Mouse (Mus musculus) ES-E14 (cell line): ENCODE data around the gene Zfp830. TPM values are rescaled to one million over a fixed set of nuclear protein-coding genes. Genes with fewer than 3 reads are reported as not detected.

Experiments
- DNase-seq: peaks from one replicate; pipeline ENCODE4 v3.0.0-alpha.2; 2013; ENCODE audit warnings: low read depth, low spot score
- H3K27ac ChIP-seq: 2 replicates; pipeline ENCODE4 v1.5.1; 2012; ENCODE audit warnings: low read depth, mild to moderate bottlenecking, low read length, moderate library complexity, mixed read lengths; ENCODE audit not compliant: poor library complexity, insufficient read depth, severe bottlenecking
- H3K36me3 ChIP-seq: 2 replicates; pipeline ENCODE4 v1.6.1; 2012; ENCODE audit warnings: mild to moderate bottlenecking, low read length, moderate library complexity, mixed read lengths; ENCODE audit not compliant: control insufficient read depth, poor library complexity, insufficient read depth, severe bottlenecking
- H3K4me1 ChIP-seq, 2 experiments: fragments of 150-350 bp in 1 of 2; sonication (generic) in 1 of 2; 2 replicates each; pipeline ENCODE4 v1.6.1; 2012; ENCODE audit warnings: low read length in 2 of 2, mild to moderate bottlenecking in 1 of 2, mixed read lengths in 1 of 2; ENCODE audit not compliant: control insufficient read depth in 2 of 2, insufficient read depth in 2 of 2, poor library complexity in 1 of 2
- H3K4me3 ChIP-seq, 2 experiments: fragments of 150-350 bp in 1 of 2; sonication (generic) in 1 of 2; 2 replicates each; pipeline ENCODE4 v1.5.1; 2012; ENCODE audit warnings: low read length in 2 of 2, low read depth in 1 of 2, mild to moderate bottlenecking in 1 of 2, mixed read lengths in 1 of 2; ENCODE audit not compliant: insufficient read depth in 1 of 2, poor library complexity in 1 of 2, severe bottlenecking in 1 of 2
- H3K9ac ChIP-seq: 2 replicates; pipeline ENCODE4 v1.6.1; 2012; ENCODE audit warnings: low read depth, mild to moderate bottlenecking, low read length, mixed read lengths; ENCODE audit not compliant: poor library complexity, insufficient read depth, severe bottlenecking
- H3K9me3 ChIP-seq: fragments of 150-350 bp; sonication (generic); 2 replicates; pipeline ENCODE4 v1.6.1; 2012; ENCODE audit warnings: low read depth, mild to moderate bottlenecking, low read length; ENCODE audit not compliant: control insufficient read depth, insufficient read depth
- CHD2 ChIP-seq: IDR thresholded peaks from 2 replicates; pipeline ENCODE4 v1.6.1; 2014; ENCODE audit warnings: mild to moderate bottlenecking, low read depth, low read length, inconsistent platforms
- HCFC1 ChIP-seq: IDR thresholded peaks from 2 replicates; pipeline ENCODE4 v1.6.1; 2012; ENCODE audit warnings: low read length, inconsistent platforms, borderline replicate concordance; ENCODE audit not compliant: insufficient read depth
- MAFK ChIP-seq: IDR thresholded peaks from 2 replicates; pipeline ENCODE4 v1.6.1; 2014; ENCODE audit warnings: mild to moderate bottlenecking, low read depth, low read length, inconsistent platforms; ENCODE audit not compliant: insufficient read depth
- ZC3H11A ChIP-seq: IDR thresholded peaks from 2 replicates; pipeline ENCODE4 v1.6.1; 2012; ENCODE audit warnings: low read depth, mild to moderate bottlenecking, inconsistent platforms, low read length, borderline replicate concordance
- ZNF384 ChIP-seq: IDR thresholded peaks from 2 replicates; pipeline ENCODE4 v1.6.1; 2012; ENCODE audit warnings: low read depth, low read length, inconsistent platforms
- in situ Hi-C, 2 experiments: fragments of 600-800 bp; cut with MboI; formaldehyde crosslinking; loops; one replicate each; pipeline ENCODE4 v1.15.1; 2025; ENCODE audit warnings: low sequenced_read_pairs in 2 of 2, inconsistent platforms in 1 of 2; ENCODE audit not compliant: unreplicated experiment in 2 of 2
- total RNA-seq: library from RNA; depleted of rRNA; stranded (reverse); fragments of 300-350 nt; gene quantifications from 2 replicates; pipeline ENCODE4 v1.2.3, GENCODE M21; 2012; rRNA removed

The Zfp830 gene
- 24.6 and 34.8 TPM in 2 replicates for total RNA-seq

DNA sequence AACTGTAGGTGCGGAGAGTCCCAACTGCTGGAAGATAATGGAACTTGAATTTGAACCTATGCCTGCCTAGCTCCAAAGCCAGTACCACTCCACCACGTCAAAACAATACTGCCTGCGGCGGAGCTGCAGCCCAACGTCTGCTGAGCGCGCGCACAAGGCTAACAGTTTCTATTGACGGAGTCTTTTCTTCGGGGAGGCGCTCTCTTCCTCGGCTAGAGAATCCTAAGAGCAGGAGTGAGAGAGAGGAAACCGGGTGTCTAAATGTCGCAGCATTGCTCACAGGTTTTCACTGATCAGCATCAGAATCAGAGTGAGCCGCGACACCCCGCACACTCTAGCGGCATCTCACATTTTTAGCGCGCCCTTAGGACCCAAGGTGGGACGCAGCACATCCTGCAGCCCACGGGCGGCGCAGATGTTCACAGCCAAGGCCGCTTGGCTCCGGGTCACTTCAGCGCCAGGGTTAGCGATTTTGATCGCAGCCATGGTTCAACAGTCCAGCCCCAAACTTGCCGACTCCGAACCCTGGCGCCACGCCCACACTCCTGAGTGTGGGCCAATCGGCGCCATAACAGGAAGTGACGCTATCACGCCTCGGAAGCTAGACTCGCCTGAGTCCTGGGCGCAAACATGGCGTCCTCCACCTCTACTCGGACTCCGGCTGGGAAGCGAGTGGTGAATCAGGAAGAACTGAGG, at the start of gene Zfp830, which contains the start of gene Cct6b:
Gene Zfp830, plus strand, starts transcription at position 604 of the 696 bp plus-strand sequence.
Gene Cct6b, minus strand, starts transcription at position 580 of the 696 bp plus-strand sequence.
- TF ChIP-seq CHD2 (no peak), HCFC1 (0 out of 2 replicates have a peak, but pooled peaks have one; percentile 21)
- peak within 1 kb of the TSS; percentile 94 for H3K9ac ChIP-seq
- peaks cover 0 to 5% of the 10 kb centered on the region in 2 experiments; a peak in 3 of 4 replicates for H3K4me1 ChIP-seq
- peak within 1 kb of the TSS; percentile 78 for H3K27ac ChIP-seq
- peak within 1 kb of the TSS; percentile 90 to 100 for H3K4me3 ChIP-seq
- in situ Hi-C loops: no loop called here
- DNase-seq: peak; percentile 92
- H3K36me3 ChIP-seq: peaks cover 3% of the 10 kb centered on the region; the same call in 1 of the 2 replicates
- no peaks in the 10 kb centered on the region for H3K9me3 ChIP-seq

DNA sequence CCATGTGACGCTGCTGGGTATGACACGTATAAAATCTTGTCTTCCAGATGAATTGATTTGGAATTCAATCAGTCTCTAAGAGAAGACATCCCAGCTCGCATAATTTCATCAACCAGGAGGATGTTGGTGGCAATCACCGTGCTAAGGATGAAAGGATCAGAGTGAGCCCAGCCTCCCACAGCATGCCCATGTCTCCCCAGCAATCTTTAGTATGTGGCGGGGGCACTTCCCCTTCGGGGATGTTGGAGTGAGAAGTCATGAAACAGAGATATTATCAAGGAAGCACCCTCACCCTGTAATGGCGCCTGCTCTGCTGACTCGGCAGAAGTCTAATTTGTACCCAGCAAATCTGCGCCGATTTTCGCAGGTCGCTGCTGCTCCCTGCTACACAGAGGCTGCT, 44.9 kb upstream of the Zfp830 start:
- H3K36me3 ChIP-seq: no peaks in the 10 kb centered on the region
- peak; percentile 84 for TF ChIP-seq MAFK
- TF ChIP-seq CHD2: no peak
- TF ChIP-seq HCFC1: no peak
- no peak for TF ChIP-seq ZNF384
- TF ChIP-seq ZC3H11A: no peak
- no peak overlapping the region for H3K27ac ChIP-seq
- DNase-seq: no peak
- 0 out of 4 replicates have a peak, but pooled peaks cover 0 to 2% of the 10 kb centered on the region in 2 experiments for H3K4me1 ChIP-seq
- peak overlapping the region in 1 of 2 experiments; percentile 15; a peak in 1 of 4 replicates for H3K4me3 ChIP-seq
- no peak overlapping the region for H3K9ac ChIP-seq
- no peaks in the 10 kb centered on the region for H3K9me3 ChIP-seq
- in situ Hi-C loops: loop anchor here in 1 of 2 experiments (25.0 kb wide), 1 partner anchor 482 kb away; no protein-coding TSS in a partner anchor

DNA sequence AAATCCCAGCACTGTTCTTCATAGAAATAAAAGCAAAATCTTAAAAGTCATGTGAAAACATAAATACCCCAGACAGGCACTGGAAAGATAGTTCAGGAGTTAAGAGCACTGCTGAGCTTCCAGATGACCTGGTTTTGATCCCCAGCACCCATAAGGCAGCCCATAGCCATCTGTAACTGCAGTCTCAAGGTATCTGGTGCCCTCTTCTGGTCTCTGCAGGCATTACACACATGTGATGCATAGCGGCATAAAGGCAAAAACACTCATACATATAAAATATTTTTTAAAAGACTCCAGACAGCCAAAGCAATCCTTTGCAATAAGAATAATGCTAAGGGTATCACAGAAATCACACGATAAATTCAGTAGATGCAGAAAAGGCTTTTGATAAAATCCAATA, 37.3 kb upstream of the Zfp830 start:
- Histone ChIP-seq H3K4me3 (no peak overlapping the region), H3K4me1 (no peaks in the 10 kb centered on the region), H3K9me3 (no peaks in the 10 kb centered on the region), H3K36me3 (no peaks in the 10 kb centered on the region), H3K27ac (no peak overlapping the region), H3K9ac (no peak overlapping the region)
- TF ChIP-seq HCFC1 (no peak), CHD2 (no peak), ZC3H11A (peak; percentile 82), MAFK (no peak)
- no peak for DNase-seq
- in situ Hi-C loops: no loop called here

DNA sequence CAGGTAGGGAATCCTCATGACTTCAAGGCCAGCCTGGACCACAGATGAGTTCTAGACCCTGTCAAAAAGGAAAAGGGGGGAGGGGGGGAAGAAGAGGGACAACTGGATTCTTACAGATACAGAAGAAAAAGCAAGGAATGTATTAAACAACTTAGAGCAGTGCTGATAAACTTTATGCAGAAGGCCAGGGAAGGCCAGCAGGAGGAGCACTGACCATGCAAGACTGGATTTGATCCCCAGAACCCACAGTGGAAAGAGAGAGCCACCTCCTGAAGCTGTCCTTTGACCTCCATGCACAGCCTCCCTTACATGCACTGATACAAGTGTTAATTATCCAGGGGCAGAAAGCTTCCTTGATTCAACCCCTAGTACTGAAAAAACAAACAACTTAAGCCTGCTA, 29.9 kb upstream of the Zfp830 start:
- H3K27ac ChIP-seq: no peak overlapping the region
- H3K4me3 ChIP-seq: no peak overlapping the region
- DNase-seq: no peak
- TF ChIP-seq CHD2 (no peak), HCFC1 (no peak), ZC3H11A (no peak), MAFK (no peak), ZNF384 (no peak)
- H3K4me1 ChIP-seq: no peaks in the 10 kb centered on the region
- H3K9me3 ChIP-seq: no peaks in the 10 kb centered on the region
- in situ Hi-C loops: loop anchor here in 1 of 2 experiments (10.0 kb wide), 1 partner anchor 499 kb away; no protein-coding TSS in a partner anchor
- H3K36me3 ChIP-seq: no peaks in the 10 kb centered on the region
- H3K9ac ChIP-seq: no peak overlapping the region

DNA sequence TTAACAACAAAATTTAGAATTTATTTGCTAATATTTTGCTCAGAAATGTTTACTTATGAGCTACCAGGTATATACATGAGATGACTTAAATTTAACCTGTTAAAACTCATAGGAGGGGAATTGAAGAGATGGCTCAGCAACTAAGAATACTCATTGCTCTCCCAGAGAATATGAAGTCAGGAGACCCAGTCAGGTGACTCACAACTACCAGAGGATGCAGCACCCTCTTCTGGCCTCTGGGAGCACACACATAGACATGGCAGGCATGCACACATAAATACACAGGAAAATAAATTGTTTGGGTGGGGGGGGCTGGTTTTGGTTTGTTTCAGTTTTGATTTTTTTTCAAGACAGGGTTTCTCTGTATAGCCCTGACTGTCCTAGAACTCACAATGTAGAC, 25.1 kb upstream of the Zfp830 start:
- H3K9ac ChIP-seq: no peak overlapping the region
- in situ Hi-C loops: loop anchor here in 1 of 2 experiments (10.0 kb wide), 1 partner anchor 504 kb away; no protein-coding TSS in a partner anchor
- no peak for DNase-seq
- no peaks in the 10 kb centered on the region for H3K9me3 ChIP-seq
- TF ChIP-seq HCFC1: no peak
- no peak for TF ChIP-seq ZNF384
- TF ChIP-seq MAFK: no peak
- TF ChIP-seq CHD2: no peak
- TF ChIP-seq ZC3H11A: no peak
- no peaks in the 10 kb centered on the region for H3K36me3 ChIP-seq
- H3K4me3 ChIP-seq: no peak overlapping the region
- no peak overlapping the region for H3K27ac ChIP-seq
- no peaks in the 10 kb centered on the region for H3K4me1 ChIP-seq
